Mouse (Mus musculus): ENCODE measurements around the gene H2-Ke6.

H2-Ke6 gene

DNA sequence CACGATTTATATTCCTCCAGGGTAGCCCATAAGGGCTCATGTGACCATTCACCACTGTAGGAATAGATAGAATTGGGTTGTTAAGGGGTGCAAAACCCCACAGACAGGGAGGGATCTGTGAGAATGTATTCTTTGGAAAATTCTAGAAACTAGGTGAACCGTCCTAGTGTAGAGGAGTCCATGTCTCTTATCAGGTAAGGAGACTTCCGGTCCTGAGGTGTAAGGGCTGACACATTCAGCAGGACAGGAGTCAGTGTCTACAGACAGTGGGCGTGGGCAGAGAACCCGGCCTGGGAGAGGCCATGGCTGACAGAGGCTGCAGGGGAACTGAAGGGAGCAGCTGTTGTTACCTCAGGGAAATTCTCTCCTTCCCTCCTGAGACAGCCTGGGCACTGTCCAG is 29.2 kb downstream of the H2-Ke6 start:
- 77% methylated on average over 5 of the region's 5 CpGs for WGBS

GRCm38 (mm10) chr17:33997025-33997424 is 30.8 kb downstream of the H2-Ke6 start:
- 96% methylated on average over 2 of the region's 2 CpGs for WGBS

GRCm38 (mm10) chr17:33995651-33996050 is 32.2 kb downstream of the H2-Ke6 start:
- WGBS, result 86% methylated on average over 3 of the region's 3 CpGs

- 94% methylated on average over 8 of the region's 8 CpGs for WGBS
These were observed 32.9 kb downstream of the H2-Ke6 start for GRCm38 (mm10) chr17:33994959-33995358.

DNA sequence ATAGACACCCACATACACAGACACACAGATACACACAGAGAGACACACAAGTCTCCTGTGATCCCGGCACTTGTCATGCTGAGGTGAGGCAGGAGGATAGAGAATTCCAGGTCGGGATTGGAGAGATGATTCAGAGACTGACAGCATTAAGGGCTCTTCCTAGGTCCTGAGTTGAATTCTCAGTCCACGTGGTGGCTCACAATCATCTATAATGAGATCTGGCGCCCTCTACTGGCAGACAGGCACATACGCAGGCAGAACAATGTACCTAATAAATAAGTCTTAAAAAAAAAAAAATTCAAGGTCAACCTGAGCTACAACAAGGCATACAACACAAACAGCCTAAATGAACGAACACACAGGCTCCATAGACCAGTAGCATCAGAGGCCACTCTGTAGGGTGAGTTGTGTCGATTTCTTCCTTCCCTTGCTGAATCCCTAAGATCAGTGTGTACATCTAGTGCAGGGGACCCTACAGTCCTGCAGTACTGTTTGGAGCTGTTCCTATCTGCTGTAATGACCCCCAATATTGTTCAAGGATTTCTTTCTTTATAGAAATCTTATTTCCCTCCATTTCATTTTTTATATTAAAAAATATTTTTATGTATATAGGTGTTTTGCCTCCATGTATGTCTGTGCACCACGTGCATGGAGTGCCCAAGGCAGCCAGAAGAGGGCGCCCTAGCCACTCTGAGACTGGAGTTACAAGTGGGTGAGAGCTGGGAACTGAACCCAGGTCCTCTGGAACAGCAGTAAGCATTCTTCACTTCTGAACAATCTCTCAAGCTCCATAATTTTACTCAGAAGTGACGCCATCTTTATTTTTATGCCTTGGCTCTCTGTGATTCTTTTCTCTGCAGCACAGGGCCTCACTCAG is 35.8 kb downstream of the H2-Ke6 start:
- WGBS, result 31% methylated on average over 10 of the region's 10 CpGs

DNA sequence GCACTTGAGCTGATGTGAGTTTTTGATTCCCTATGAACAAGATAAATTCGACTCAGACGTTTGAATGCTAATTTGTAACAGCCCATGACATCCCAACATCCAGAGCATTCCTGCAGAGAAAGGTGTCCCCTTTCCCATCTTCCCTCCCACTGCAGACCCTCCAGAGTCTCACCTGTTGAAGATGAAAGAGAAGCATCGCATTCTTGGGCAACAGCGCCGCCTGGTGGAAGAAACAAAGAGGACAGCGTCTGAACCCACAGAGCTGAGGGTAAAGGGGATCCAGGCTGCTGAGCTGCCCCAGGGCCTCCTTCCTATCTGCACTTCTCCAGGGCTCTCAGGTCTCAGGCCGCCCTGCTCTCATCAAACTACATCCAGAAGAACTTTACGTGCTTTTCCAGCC is 45.7 kb downstream of the H2-Ke6 start:
- 11% methylated on average over 8 of the region's 8 CpGs for WGBS

DNA sequence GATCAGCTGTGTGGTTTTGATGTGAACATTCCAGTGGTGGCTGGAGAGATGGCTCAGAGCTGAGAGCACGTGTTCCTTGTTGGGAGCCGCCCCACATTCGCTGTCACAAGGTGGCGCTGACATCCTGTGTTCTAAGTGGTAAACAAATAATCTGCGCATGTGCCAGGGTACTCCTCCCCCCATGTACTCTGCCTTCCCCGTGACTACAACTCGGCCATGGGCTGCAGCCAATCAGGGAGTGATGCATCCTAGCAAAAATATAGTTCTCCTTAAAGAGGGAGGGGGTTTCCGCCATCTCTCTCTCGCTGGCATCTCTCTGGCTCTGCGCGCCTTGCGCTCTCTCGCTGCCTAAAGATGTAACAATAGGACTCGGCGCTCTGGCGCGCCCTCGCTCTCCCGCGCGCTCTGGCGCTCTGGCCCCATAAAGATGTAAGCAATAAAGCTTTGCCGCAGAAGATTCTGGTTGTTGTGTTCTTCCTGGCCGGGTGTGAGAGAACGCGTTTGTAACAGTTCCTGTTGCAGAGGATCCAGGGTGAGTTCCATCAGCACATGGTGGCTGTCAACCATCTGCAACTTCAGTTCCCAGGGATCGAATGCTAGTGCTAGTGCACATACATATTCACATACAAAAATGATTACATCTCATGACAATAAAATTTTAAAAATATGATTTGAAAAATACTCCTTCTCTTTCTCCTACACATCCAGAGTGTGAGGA is 46.5 kb downstream of the H2-Ke6 start:
- WGBS, result under 1% methylated on average over 27 of the region's 27 CpGs

DNA sequence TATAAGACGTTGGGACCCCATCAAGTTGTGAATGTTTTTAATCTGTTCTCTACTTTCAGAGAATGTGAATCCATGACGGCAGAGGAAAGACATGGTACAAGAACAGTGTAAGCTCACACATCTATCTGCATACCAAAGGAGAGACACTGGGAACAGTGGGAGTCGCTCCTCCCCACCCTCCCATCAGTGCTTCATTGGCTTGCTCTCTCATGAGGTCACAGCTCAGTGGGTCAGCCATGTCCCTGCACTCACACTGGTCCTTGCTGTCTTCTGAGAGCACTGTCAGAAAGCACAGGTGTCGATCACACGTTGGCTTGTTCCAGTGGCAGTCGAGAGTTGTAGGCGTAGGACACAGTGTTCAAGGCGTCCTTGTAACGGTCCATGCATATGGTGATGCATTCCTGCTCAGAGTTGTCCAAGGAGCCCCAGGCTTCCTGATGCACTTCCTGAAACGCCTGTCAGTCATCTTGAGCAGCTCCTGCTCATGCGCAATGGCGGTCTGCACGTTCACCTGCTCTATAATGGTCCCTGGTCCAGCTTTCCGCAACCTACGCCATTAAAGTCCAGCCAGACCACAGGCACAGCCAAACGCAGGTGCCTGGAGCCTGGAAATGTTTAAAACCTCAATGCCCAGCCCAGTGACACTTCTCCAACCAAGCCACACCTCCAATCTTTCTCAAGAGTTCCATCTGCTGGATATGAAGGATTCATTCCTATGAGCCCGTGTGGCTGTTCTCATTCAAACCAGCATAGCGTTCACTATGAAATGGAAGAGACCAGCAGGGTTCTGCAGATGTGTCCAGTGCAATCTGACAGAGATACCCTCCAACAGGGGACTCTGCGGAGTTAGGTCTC is 47.5 kb downstream of the H2-Ke6 start:
- WGBS, result 75% methylated on average over 19 of the region's 19 CpGs

GRCm38 (mm10) chr17:33979512-33980050 is 48.3 kb downstream of the H2-Ke6 start:
- 85% methylated on average over 6 of the region's 6 CpGs for WGBS

DNA sequence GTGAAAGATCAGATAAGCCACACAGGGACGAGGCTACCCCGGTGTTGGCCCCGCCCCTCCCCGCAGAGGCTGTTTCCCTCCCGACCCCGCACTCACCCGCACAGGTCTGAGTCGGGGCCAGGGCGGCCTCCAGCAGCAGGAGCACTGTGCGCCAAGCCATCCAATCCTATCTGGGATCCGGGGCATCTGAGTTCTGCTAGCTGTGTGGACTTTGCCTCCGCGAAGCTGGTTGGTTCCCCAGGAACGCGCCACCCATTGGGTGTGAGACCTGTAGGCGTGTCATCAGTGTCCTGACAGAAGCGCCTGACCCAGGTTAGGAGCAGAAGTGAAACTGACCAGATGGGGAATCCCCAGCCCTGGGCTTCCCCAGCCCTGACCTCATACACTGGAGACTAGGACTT is 49.2 kb downstream of the H2-Ke6 start:
- 4% methylated on average over 14 of the region's 17 CpGs for WGBS

- WGBS, result 3% methylated on average over 57 of the region's 57 CpGs
These were observed 49.9 kb downstream of the H2-Ke6 start for GRCm38 (mm10) chr17:33977861-33978557.
